15 mouse cellular contexts compared by ENCODE assay signal in the genomic region with DNA sequence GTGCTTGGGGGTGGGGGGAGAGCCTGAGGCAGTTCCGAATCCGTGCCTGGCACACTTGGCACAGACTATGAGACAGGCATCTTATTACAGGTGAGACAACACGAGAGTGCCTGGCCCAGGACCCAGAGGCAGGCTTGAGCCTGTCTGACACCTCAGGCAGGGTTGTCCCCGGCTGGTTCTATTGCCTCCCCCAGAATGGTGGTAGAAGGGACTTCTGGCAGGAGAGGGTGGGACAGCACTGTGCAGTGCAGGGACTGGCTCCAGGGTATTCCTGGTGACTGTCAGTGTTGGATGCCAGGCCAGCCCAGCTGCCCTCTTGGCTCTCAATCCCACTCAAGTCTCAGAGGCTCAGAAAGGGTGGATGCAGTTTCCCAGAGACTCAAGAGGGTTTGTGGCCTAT. TPM values are rescaled to one million over a fixed set of nuclear protein-coding genes. Genes with fewer than 3 reads are reported as not detected.
"Had no signal": no experiment of that assay in that cellular context is flagged by ENCODE, and none has a peak within 500 bp of the region (broad histone marks: within the 10 kb centered on the region; RNA-seq: fewer than 3 reads in every experiment).

No protein-coding gene starts in this region.

- ATAC-seq: lung, postnatal 0 days; midbrain, embryonic 15.5 days had no signal

- H3K4me1 ChIP-seq: limb, embryonic 13.5 days had no signal

- H3K36me3 ChIP-seq: limb, embryonic 13.5 days; midbrain, embryonic 15.5 days; neural tube, embryonic 13.5 days had no signal

- H3K4me2 ChIP-seq: limb, embryonic 13.5 days; midbrain, embryonic 11.5 days; midbrain, embryonic 15.5 days; neural tube, embryonic 13.5 days had no signal

- H3K27ac ChIP-seq: limb, embryonic 13.5 days; liver, embryonic 14.5 days; midbrain, embryonic 15.5 days; neural tube, embryonic 13.5 days had no signal

- H3K4me3 ChIP-seq: limb, embryonic 13.5 days; midbrain, embryonic 15.5 days; neural tube, embryonic 13.5 days had no signal

- H3K9ac ChIP-seq: limb, embryonic 13.5 days; liver, embryonic 14.5 days; midbrain, embryonic 15.5 days; neural tube, embryonic 13.5 days had no signal

- DNase-seq: kidney, postnatal 25 days; layer of hippocampus, adult 9-11 months; layer of hippocampus, postnatal 36 days; lung, adult 2 months; lung, postnatal 36 days; right cerebral cortex, postnatal 14 days; thymus, postnatal 36 days had no signal

- H3K9me3 ChIP-seq: limb, embryonic 13.5 days; midbrain, embryonic 15.5 days; neural tube, embryonic 13.5 days had no signal

RNA-seq across cellular contexts. Expression of a gene that starts 4.3 kb away (rescaled TPM):
- total RNA-seq: liver, adult 2 months; megakaryocyte, adult 5-6 weeks had no signal
- polyA plus RNA-seq: lung, adult 2 months; lung, postnatal 0 days had no signal

RNA-seq across cellular contexts. Expression of a gene that starts 50.1 kb away (rescaled TPM):
- total RNA-seq: megakaryocyte, adult 5-6 weeks had no signal
